Mouse (Mus musculus) frontal cortex, postnatal 36 days (tissue): ENCODE measurements around the gene Ticam1.
"Not testable (repeated sequence)": the region's sequence is repeated elsewhere in the genome, so short reads cannot be mapped to it uniquely, and the experiment has no call there.

Experiments used
- DNase-seq, 2 experiments: peaks; one replicate each; pipeline ENCODE4 v3.0.0; 2022; ENCODE audit warnings: low spot score in 2 of 2

Ticam1 gene

GRCm38 (mm10) chr17:56264020-56264419 lies 12.6 kb downstream of the Ticam1 start:
- peak; percentile 77 to 87 for DNase-seq

GRCm38 (mm10) chr17:56262645-56263094 lies 13.9 kb downstream of the Ticam1 start:
- DNase-seq = no peak

GRCm38 (mm10) chr17:56261166-56261565 lies 15.4 kb downstream of the Ticam1 start:
- no peak for DNase-seq

GRCm38 (mm10) chr17:56259301-56260037 lies 17.1 kb downstream of the Ticam1 start:
- DNase-seq = no peak

- DNase-seq = not testable (repeated sequence)
Observed at GRCm38 (mm10) chr17:56258812-56259211, 17.8 kb downstream of the Ticam1 start.

- not testable (repeated sequence) for DNase-seq
Observed at GRCm38 (mm10) chr17:56258269-56258668, 18.3 kb downstream of the Ticam1 start.

GRCm38 (mm10) chr17:56257181-56257894 lies 19.2 kb downstream of the Ticam1 start:
- DNase-seq = peak in 1 of 2 experiments; percentile 41

GRCm38 (mm10) chr17:56256239-56256881 lies 20.2 kb downstream of the Ticam1 start, which contains the start of gene Fem1a:
Gene Fem1a (plus strand): TSS chr17:56256810.
- peak; percentile 96 to 98 for DNase-seq

GRCm38 (mm10) chr17:56255863-56256238 lies 20.7 kb downstream of the Ticam1 start:
- peak; percentile 97 to 99 for DNase-seq

GRCm38 (mm10) chr17:56255429-56255828 lies 21.2 kb downstream of the Ticam1 start:
- DNase-seq = peak; percentile 60 to 67

- DNase-seq = no peak
Observed at GRCm38 (mm10) chr17:56254695-56255094, 21.9 kb downstream of the Ticam1 start.

- peak; percentile 68 to 81 for DNase-seq
Observed at GRCm38 (mm10) chr17:56251136-56251829, 25.3 kb downstream of the Ticam1 start.

GRCm38 (mm10) chr17:56245608-56246007 lies 31.0 kb downstream of the Ticam1 start:
- DNase-seq = no peak

- DNase-seq = peak; percentile 73 to 79
Observed at GRCm38 (mm10) chr17:56241541-56242401, 34.8 kb downstream of the Ticam1 start.

GRCm38 (mm10) chr17:56233818-56234469 lies 42.6 kb downstream of the Ticam1 start:
- peak; percentile 85 to 88 for DNase-seq

GRCm38 (mm10) chr17:56233389-56233788 lies 43.2 kb downstream of the Ticam1 start:
- DNase-seq = no peak

- peak; percentile 75 to 90 for DNase-seq
Observed at GRCm38 (mm10) chr17:56229943-56230342, 46.6 kb downstream of the Ticam1 start.

- no peak for DNase-seq
Observed at GRCm38 (mm10) chr17:56226566-56226965, 50.0 kb downstream of the Ticam1 start.

- DNase-seq = no peak
Observed at GRCm38 (mm10) chr17:56224916-56225315, 51.7 kb downstream of the Ticam1 start.

- DNase-seq = no peak
Observed at GRCm38 (mm10) chr17:56219805-56220204, 56.8 kb downstream of the Ticam1 start.
